ENCODE assay signal across 14 mouse cellular contexts in the genomic region with DNA sequence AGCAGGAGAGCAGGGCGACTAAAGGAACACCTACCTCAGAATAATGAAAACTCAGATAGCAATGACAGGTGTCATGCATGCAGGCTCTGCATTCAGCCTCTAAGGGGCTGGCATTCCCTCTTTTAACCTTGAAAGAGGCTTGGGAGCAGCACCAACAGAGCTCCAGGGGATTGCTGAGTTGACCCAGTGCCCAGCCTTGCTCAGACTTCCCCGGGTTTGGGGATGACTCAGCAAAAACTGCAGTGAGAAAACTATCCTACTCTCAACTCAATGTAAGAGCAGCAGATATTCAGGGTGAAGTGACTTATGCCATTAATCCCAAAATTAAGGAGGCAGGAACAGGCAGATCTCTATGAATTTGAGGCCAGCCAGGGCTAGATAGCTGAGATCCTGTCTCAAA. TPM values are rescaled to one million over a fixed set of nuclear protein-coding genes. Genes with fewer than 3 reads are reported as not detected.
DNase-seq lines count a peak whose midpoint lies in the region; ATAC-seq and TF ChIP-seq lines count a peak whose summit lies in the region.
"Had no signal": no experiment of that assay in that cellular context is flagged by ENCODE, and none has a peak within 500 bp of the region (broad histone marks: within the 10 kb centered on the region; RNA-seq: fewer than 3 reads in every experiment).

No protein-coding gene starts in this region.

- no peak overlapping the region for H3K4me2 ChIP-seq in forebrain, embryonic 11.5 days (ENCODE audit: low read depth, low read length, severe bottlenecking)
- no peak overlapping the region for H3K4me2 ChIP-seq in forebrain, embryonic 12.5 days
- no peak overlapping the region for H3K4me2 ChIP-seq in stomach, embryonic 15.5 days
- no peak overlapping the region for H3K4me2 ChIP-seq in stomach, postnatal 0 days (replicated peaks; ENCODE audit: low read depth)
- H3K4me2 ChIP-seq in lung, postnatal 0 days (replicated peaks; ENCODE audit: low read depth, low read length), result no peak overlapping the region
- H3K4me2 ChIP-seq: liver, embryonic 15.5 days had no signal

- no peaks in the 10 kb centered on the region for H3K4me1 ChIP-seq in forebrain, embryonic 11.5 days (replicated peaks; ENCODE audit: control insufficient read depth, insufficient read depth, low read length)
- no peaks in the 10 kb centered on the region for H3K4me1 ChIP-seq in forebrain, embryonic 12.5 days
- no peaks in the 10 kb centered on the region for H3K4me1 ChIP-seq in stomach, embryonic 15.5 days
- no peaks in the 10 kb centered on the region for H3K4me1 ChIP-seq in stomach, postnatal 0 days (replicated peaks; ENCODE audit: control insufficient read depth, insufficient read depth)
- H3K4me1 ChIP-seq in lung, postnatal 0 days (ENCODE audit: insufficient read depth, low read depth, low read length), result no peaks in the 10 kb centered on the region

- no peak overlapping the region for H3K27ac ChIP-seq in forebrain, embryonic 11.5 days (ENCODE audit: low read depth, low read length)
- H3K27ac ChIP-seq in forebrain, embryonic 12.5 days, result no peak overlapping the region
- H3K27ac ChIP-seq in stomach, embryonic 15.5 days, result no peak overlapping the region
- no peak overlapping the region for H3K27ac ChIP-seq in stomach, postnatal 0 days (replicated peaks)
- no peak overlapping the region for H3K27ac ChIP-seq in lung, postnatal 0 days (ENCODE audit: low read length)
- H3K27ac ChIP-seq: liver, embryonic 15.5 days had no signal

- H3K36me3 ChIP-seq in forebrain, embryonic 11.5 days (ENCODE audit: control insufficient read depth, insufficient read depth, low read length), result peaks cover 6% of the 10 kb centered on the region; the same call in 1 of the 2 replicates
- H3K36me3 ChIP-seq in forebrain, embryonic 12.5 days (replicated peaks), result peaks cover 77% of the 10 kb centered on the region
- H3K36me3 ChIP-seq in stomach, embryonic 15.5 days, result peaks cover 54% of the 10 kb centered on the region
- H3K36me3 ChIP-seq in stomach, postnatal 0 days (ENCODE audit: control insufficient read depth, insufficient read depth, low read length), result peaks cover 31% of the 10 kb centered on the region
- H3K36me3 ChIP-seq in lung, postnatal 0 days (ENCODE audit: insufficient read depth, low read length), result peaks cover 39% of the 10 kb centered on the region

- 79% methylated on average over 2 of the region's 2 CpGs for WGBS in forebrain, embryonic 11.5 days
- WGBS in forebrain, embryonic 12.5 days, result 76% methylated on average over 2 of the region's 2 CpGs
- WGBS in stomach, embryonic 15.5 days, result 58% methylated on average over 2 of the region's 2 CpGs
- WGBS in stomach, postnatal 0 days, result 54% methylated on average over 2 of the region's 2 CpGs
- WGBS in lung, postnatal 0 days, result 52% methylated on average over 2 of the region's 2 CpGs

- H3K27me3 ChIP-seq in forebrain, embryonic 11.5 days (ENCODE audit: control insufficient read depth, insufficient read depth, low read length), result no peaks in the 10 kb centered on the region
- H3K27me3 ChIP-seq in forebrain, embryonic 12.5 days, result no peaks in the 10 kb centered on the region
- H3K27me3 ChIP-seq in stomach, embryonic 15.5 days (replicated peaks), result no peaks in the 10 kb centered on the region
- no peaks in the 10 kb centered on the region for H3K27me3 ChIP-seq in stomach, postnatal 0 days (ENCODE audit: control insufficient read depth, insufficient read depth, low read length)
- H3K27me3 ChIP-seq in lung, postnatal 0 days (replicated peaks; ENCODE audit: insufficient read depth, low read length), result no peaks in the 10 kb centered on the region
- H3K27me3 ChIP-seq: liver, embryonic 15.5 days had no signal

- DNase-seq in forebrain, embryonic 11.5 days (ENCODE audit: low spot score), result peak; percentile 48
- DNase-seq in stomach, postnatal 0 days (ENCODE audit: low spot score), result no peak
- DNase-seq in lung, postnatal 0 days (ENCODE audit: low spot score), result no peak
- no peak for DNase-seq in ovary, postnatal 36 days (ENCODE audit: low spot score)
- no peak for DNase-seq in thymus, adult 18-20 months
- DNase-seq: B cell, adult 2 months; kidney, postnatal 4 days had no signal

- TF ChIP-seq EP300 in stomach, postnatal 0 days (optimal IDR thresholded peaks at IDR 0.05), result no peak
- no peak for TF ChIP-seq EP300 in lung, postnatal 0 days (IDR thresholded peaks at IDR 0.05)

- ATAC-seq in forebrain, embryonic 11.5 days (replicated peaks; ENCODE audit: low FRiP score), result no peak
- ATAC-seq in forebrain, embryonic 12.5 days (ENCODE audit: low FRiP score), result no peak
- ATAC-seq in stomach, embryonic 15.5 days (ENCODE audit: insufficient read depth, low FRiP score, low read depth), result 0 out of 2 replicates have a peak, but pooled peaks have one; percentile 27
- ATAC-seq in stomach, postnatal 0 days (ENCODE audit: low FRiP score, low TSS enrichment), result no peak
- ATAC-seq in erythroblast, adult 5-6 weeks (replicated peaks; ENCODE audit: low FRiP score, poor library complexity, severe bottlenecking), result 0 out of 2 replicates have a peak, but pooled peaks have one; percentile 51
- no peak for ATAC-seq in lung, postnatal 0 days
- ATAC-seq: intestine, postnatal 0 days had no signal

- no peaks in the 10 kb centered on the region for H3K9me3 ChIP-seq in forebrain, embryonic 11.5 days (ENCODE audit: control insufficient read depth, low read length)
- no peaks in the 10 kb centered on the region for H3K9me3 ChIP-seq in forebrain, embryonic 12.5 days
- H3K9me3 ChIP-seq in stomach, embryonic 15.5 days, result no peaks in the 10 kb centered on the region
- no peaks in the 10 kb centered on the region for H3K9me3 ChIP-seq in stomach, postnatal 0 days (ENCODE audit: control insufficient read depth, low read length)
- H3K9me3 ChIP-seq in lung, postnatal 0 days (ENCODE audit: low read length), result no peaks in the 10 kb centered on the region
- H3K9me3 ChIP-seq: liver, embryonic 15.5 days had no signal

- no peak overlapping the region for H3K4me3 ChIP-seq in forebrain, embryonic 11.5 days (ENCODE audit: low read depth, low read length)
- H3K4me3 ChIP-seq in forebrain, embryonic 12.5 days (replicated peaks), result no peak overlapping the region
- no peak overlapping the region for H3K4me3 ChIP-seq in stomach, embryonic 15.5 days (replicated peaks)
- H3K4me3 ChIP-seq in stomach, postnatal 0 days (ENCODE audit: low read depth, low read length), result no peak overlapping the region
- no peak overlapping the region for H3K4me3 ChIP-seq in lung, postnatal 0 days (ENCODE audit: low read depth, low read length)
- H3K4me3 ChIP-seq: liver, embryonic 15.5 days had no signal

- no peak for TF ChIP-seq CTCF in stomach, postnatal 0 days (IDR thresholded peaks at IDR 0.05; ENCODE audit: low read depth)
- no peak for TF ChIP-seq CTCF in lung, postnatal 0 days (IDR thresholded peaks at IDR 0.05)

- no peak overlapping the region for H3K9ac ChIP-seq in forebrain, embryonic 11.5 days (ENCODE audit: low read length)
- no peak overlapping the region for H3K9ac ChIP-seq in forebrain, embryonic 12.5 days
- no peak overlapping the region for H3K9ac ChIP-seq in stomach, embryonic 15.5 days
- no peak overlapping the region for H3K9ac ChIP-seq in stomach, postnatal 0 days (ENCODE audit: low read length)
- no peak overlapping the region for H3K9ac ChIP-seq in lung, postnatal 0 days (replicated peaks; ENCODE audit: low read depth)
- H3K9ac ChIP-seq: liver, embryonic 15.5 days had no signal

RNA-seq across cellular contexts. Expression of a gene that starts 8.6 kb away (rescaled TPM):
- polyA plus RNA-seq in forebrain, embryonic 11.5 days (2014; fragmentation: Nextera tagmentation; extraction: Ambion mirVana), result 33.8 and 39.8 TPM in 2 replicates
- 47.3 and 47.4 TPM in 2 replicates for polyA plus RNA-seq in forebrain, embryonic 12.5 days (2016; fragmentation: Nextera tagmentation; extraction: Ambion mirVana)
- polyA plus RNA-seq in stomach, embryonic 15.5 days (2015; fragmentation: Nextera tagmentation; extraction: Ambion mirVana), result 31.5 and 33.0 TPM in 2 replicates
- polyA plus RNA-seq in stomach, postnatal 0 days (2015; fragmentation: Nextera tagmentation; extraction: Ambion mirVana), result 14.3 and 15.3 TPM in 2 replicates
- total RNA-seq in erythroblast, adult 5-6 weeks (2015; ENCODE audit: low replicate concordance), result 0.96 and 3.6 TPM in 2 replicates
- 1.4 and 2.9 TPM in 2 replicates for total RNA-seq in erythroblast, adult 5-6 weeks (2017; ENCODE audit: low replicate concordance)
- polyA plus RNA-seq in lung, postnatal 0 days (2015; fragmentation: Nextera tagmentation; extraction: Ambion mirVana), result 18.1 and 19.6 TPM in 2 replicates

RNA-seq across cellular contexts. Expression of a gene that starts 25.8 kb away (rescaled TPM):
- 1.0 TPM in 1 of 2 replicates, not detected in the other for polyA plus RNA-seq in forebrain, embryonic 11.5 days (2014; fragmentation: Nextera tagmentation; extraction: Ambion mirVana)
- 0.82 and 0.91 TPM in 2 replicates for polyA plus RNA-seq in forebrain, embryonic 12.5 days (2016; fragmentation: Nextera tagmentation; extraction: Ambion mirVana)
- polyA plus RNA-seq in stomach, embryonic 15.5 days (2015; fragmentation: Nextera tagmentation; extraction: Ambion mirVana), result 0.49 and 0.85 TPM in 2 replicates
- polyA plus RNA-seq in stomach, postnatal 0 days (2015; fragmentation: Nextera tagmentation; extraction: Ambion mirVana), result 0.41 and 0.47 TPM in 2 replicates
- not detected in 2 replicates for total RNA-seq in erythroblast, adult 5-6 weeks (2015; ENCODE audit: low replicate concordance)
- total RNA-seq in erythroblast, adult 5-6 weeks (2017; ENCODE audit: low replicate concordance), result not detected in 2 replicates
- polyA plus RNA-seq in lung, postnatal 0 days (2015; fragmentation: Nextera tagmentation; extraction: Ambion mirVana), result 0.36 and 0.74 TPM in 2 replicates
- total RNA-seq: heart, postnatal 14 days; monocyte, adult 5-6 weeks had no signal
- polyA plus RNA-seq: liver, embryonic 15.5 days had no signal

RNA-seq across cellular contexts. Expression of a gene that starts 38.8 kb away (rescaled TPM):
- polyA plus RNA-seq in forebrain, embryonic 11.5 days (2014; fragmentation: Nextera tagmentation; extraction: Ambion mirVana), result 2,808 and 3,088 TPM in 2 replicates
- polyA plus RNA-seq in forebrain, embryonic 12.5 days (2016; fragmentation: Nextera tagmentation; extraction: Ambion mirVana), result 2,923 and 2,975 TPM in 2 replicates
- polyA plus RNA-seq in stomach, embryonic 15.5 days (2015; fragmentation: Nextera tagmentation; extraction: Ambion mirVana), result 2,501 and 2,557 TPM in 2 replicates
- 2,268 and 2,377 TPM in 2 replicates for polyA plus RNA-seq in stomach, postnatal 0 days (2015; fragmentation: Nextera tagmentation; extraction: Ambion mirVana)
- total RNA-seq in erythroblast, adult 5-6 weeks (2015; ENCODE audit: low replicate concordance), result 637 and 655 TPM in 2 replicates
- 301 and 341 TPM in 2 replicates for total RNA-seq in erythroblast, adult 5-6 weeks (2017; ENCODE audit: low replicate concordance)
- 1,989 and 2,317 TPM in 2 replicates for polyA plus RNA-seq in lung, postnatal 0 days (2015; fragmentation: Nextera tagmentation; extraction: Ambion mirVana)

RNA-seq across cellular contexts. Expression of a gene that starts 50.4 kb away (rescaled TPM):
- 52.4 and 56.4 TPM in 2 replicates for polyA plus RNA-seq in forebrain, embryonic 11.5 days (2014; fragmentation: Nextera tagmentation; extraction: Ambion mirVana)
- polyA plus RNA-seq in forebrain, embryonic 12.5 days (2016; fragmentation: Nextera tagmentation; extraction: Ambion mirVana), result 49.2 and 50.8 TPM in 2 replicates
- 28.1 and 29.8 TPM in 2 replicates for polyA plus RNA-seq in stomach, embryonic 15.5 days (2015; fragmentation: Nextera tagmentation; extraction: Ambion mirVana)
- polyA plus RNA-seq in stomach, postnatal 0 days (2015; fragmentation: Nextera tagmentation; extraction: Ambion mirVana), result 15.7 and 17.9 TPM in 2 replicates
- total RNA-seq in erythroblast, adult 5-6 weeks (2015; ENCODE audit: low replicate concordance), result 16.1 and 17.6 TPM in 2 replicates
- total RNA-seq in erythroblast, adult 5-6 weeks (2017; ENCODE audit: low replicate concordance), result 24.6 and 31.8 TPM in 2 replicates
- polyA plus RNA-seq in lung, postnatal 0 days (2015; fragmentation: Nextera tagmentation; extraction: Ambion mirVana), result 15.3 and 16.5 TPM in 2 replicates

RNA-seq across cellular contexts. Expression of a gene that starts 55.3 kb away (rescaled TPM):
- polyA plus RNA-seq in forebrain, embryonic 11.5 days (2014; fragmentation: Nextera tagmentation; extraction: Ambion mirVana), result 0.19 TPM in 1 of 2 replicates, not detected in the other
- 0.18 TPM in 1 of 2 replicates, not detected in the other for polyA plus RNA-seq in forebrain, embryonic 12.5 days (2016; fragmentation: Nextera tagmentation; extraction: Ambion mirVana)
- polyA plus RNA-seq in stomach, embryonic 15.5 days (2015; fragmentation: Nextera tagmentation; extraction: Ambion mirVana), result not detected in 2 replicates
- polyA plus RNA-seq in stomach, postnatal 0 days (2015; fragmentation: Nextera tagmentation; extraction: Ambion mirVana), result not detected in 2 replicates
- 1.3 TPM in 1 of 2 replicates, not detected in the other for total RNA-seq in erythroblast, adult 5-6 weeks (2015; ENCODE audit: low replicate concordance)
- not detected in 2 replicates for total RNA-seq in erythroblast, adult 5-6 weeks (2017; ENCODE audit: low replicate concordance)
- polyA plus RNA-seq in lung, postnatal 0 days (2015; fragmentation: Nextera tagmentation; extraction: Ambion mirVana), result not detected in 2 replicates
- total RNA-seq: monocyte, adult 5-6 weeks had no signal
- polyA plus RNA-seq: intestine, postnatal 0 days; liver, embryonic 15.5 days had no signal

Comparison
In these comparisons a context has a peak if more than half of its experiments do, and no peak if none do; other contexts are left out.
1. ATAC-seq: peak in stomach, embryonic 15.5 days (single experiment) and erythroblast, adult 5-6 weeks (single experiment); none in forebrain, embryonic 11.5 days (single experiment), forebrain, embryonic 12.5 days (single experiment), stomach, postnatal 0 days (single experiment) and lung, postnatal 0 days (single experiment).